Mouse (Mus musculus) heart, adult 9 months (tissue): Measurements from ENCODE around the gene Vmn1r1.

Experiments
- DNase-seq, 2 experiments: peaks; one replicate each; pipeline ENCODE4 v3.0.0; 2022; ENCODE audit warnings: low spot score in 2 of 2

Vmn1r1 gene

GRCm38 (mm10) chr1:182137204-182138125, 26.8 kb downstream of the Vmn1r1 start:
- no peak for DNase-seq

- DNase-seq, result no peak
Measured at GRCm38 (mm10) chr1:182130830-182131229, 33.5 kb downstream of the Vmn1r1 start.

- DNase-seq, result peak; percentile 83 to 85
Measured at GRCm38 (mm10) chr1:182124924-182125368, 39.3 kb downstream of the Vmn1r1 start.

DNA sequence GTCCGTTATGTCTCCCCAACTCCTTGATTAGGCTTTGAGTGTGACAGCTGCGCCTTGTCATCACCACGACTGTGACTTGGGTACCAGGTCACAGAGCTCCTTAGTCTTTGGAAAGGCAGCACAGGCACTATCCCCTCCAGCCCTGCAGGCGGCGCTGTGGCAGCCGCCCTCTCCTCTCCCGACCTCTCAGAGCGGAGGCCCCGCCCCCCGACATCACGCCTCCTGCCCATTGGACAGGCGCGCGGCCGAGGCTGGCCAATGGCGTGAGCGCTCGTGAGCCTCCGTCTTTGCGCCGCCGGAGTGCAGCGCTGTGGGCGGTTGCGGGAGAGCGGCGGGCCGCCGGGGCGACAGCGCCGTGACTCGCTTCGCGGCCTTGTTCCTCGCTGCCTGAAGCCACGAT, 39.8 kb downstream of the Vmn1r1 start, which contains the start of gene Srp9:
TSS of gene Srp9 (plus strand) at position 232 of the 400 bp plus-strand sequence.
- peak; percentile 94 to 96 for DNase-seq

- no peak for DNase-seq
Measured at GRCm38 (mm10) chr1:182122413-182122812, 41.9 kb downstream of the Vmn1r1 start.

DNA sequence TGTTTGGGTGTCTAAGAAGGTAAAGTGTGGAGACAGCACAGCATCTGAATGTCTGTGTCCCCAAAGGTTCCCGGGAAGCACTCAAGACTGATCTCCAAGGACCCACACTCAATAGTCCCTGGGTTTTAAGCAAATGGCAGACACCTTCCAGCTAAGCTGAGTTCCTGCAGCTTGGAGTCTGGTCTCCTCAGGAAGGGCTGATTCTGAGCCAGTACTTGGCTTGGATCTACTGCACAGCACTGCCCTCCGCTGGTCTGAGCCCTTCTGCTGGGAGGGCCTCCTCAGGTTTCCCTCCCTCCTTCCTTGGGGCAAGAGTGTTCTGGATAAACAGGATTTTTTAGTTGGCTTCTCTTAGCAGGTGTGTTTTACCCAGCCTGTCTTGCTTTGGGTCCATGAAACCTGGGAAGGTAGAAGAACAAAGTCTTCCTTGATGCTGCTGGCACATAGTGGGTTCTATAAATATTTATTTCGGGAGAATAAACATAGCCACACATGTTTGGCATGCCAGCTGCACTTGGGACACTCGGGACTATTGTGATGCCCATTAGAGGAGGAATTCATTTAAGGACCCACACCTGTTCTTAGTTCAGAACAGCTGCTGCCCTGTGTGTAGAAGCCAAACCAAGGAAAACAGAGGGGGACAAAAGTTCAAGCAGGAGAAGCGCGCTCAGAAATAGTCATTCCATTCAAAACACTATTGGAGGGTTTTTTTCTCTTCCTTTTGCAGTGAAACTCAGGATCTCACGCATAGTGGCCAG, 48.5 kb downstream of the Vmn1r1 start:
- DNase-seq, result no peak

- DNase-seq, result no peak
Measured at GRCm38 (mm10) chr1:182115197-182115596, 49.1 kb downstream of the Vmn1r1 start.

DNA sequence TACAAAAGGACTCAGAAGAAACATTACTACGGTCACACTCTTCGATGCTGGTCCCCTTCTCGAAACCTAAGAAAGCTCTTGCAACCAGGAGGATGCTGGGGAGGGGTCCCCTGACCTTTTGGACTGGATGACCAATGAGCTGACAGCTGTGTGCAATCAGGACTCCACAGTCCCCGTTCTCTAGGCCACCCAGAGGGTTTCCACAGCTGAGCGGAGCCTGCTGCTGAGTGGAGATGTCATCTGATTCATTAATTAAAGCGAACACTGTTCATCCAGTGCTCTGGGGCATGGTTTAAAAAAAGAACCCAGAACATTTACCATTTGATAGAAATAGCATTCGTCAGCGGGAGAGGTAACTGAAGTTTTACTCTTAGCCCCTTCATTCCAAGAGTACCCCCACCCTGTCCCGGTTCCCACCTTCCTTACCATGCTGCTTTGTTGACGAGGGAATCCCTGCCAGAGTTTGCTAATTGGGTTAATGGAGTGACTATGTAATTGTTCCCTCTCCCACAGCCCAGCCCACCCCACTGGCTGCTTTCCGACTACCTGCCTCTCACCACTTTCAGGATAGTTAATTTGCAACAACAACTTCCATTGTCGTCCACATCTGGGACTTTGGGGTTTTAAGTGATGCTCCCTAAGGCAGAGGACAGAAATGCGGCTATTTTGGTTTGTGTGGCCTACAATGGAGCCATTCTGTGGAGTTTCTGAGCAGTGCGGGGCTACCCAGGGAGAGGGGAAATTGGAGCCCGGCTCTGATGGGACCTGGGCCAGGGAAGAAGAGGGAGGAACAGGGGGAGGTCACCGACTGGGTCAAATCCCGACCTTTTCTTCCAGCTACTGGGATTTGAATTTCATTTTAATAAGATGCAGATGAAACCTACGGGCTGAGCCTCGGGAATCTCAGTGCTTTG, 50.4 kb downstream of the Vmn1r1 start:
- DNase-seq, result no peak

DNA sequence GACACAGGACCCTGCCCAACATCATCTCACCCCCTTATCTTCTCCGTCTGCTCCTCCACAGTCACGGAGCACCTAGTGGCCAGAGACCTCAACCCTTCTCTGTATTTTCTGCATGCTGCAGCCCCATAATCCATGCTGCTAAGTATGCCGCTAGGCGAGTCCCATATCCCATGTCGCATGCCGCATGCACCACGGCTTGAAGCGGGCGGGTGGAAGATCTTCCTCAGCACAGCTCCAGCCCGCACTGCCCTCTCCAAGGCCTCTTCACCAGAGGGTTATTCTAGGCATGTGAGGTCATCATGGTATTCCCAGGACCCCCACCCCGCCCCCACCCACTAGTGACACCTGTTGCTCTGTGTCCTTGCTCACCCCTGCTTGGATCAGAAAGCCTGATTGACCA, 51.2 kb downstream of the Vmn1r1 start:
- DNase-seq, result no peak

GRCm38 (mm10) chr1:182112385-182112784, 51.9 kb downstream of the Vmn1r1 start:
- DNase-seq, result no peak

DNA sequence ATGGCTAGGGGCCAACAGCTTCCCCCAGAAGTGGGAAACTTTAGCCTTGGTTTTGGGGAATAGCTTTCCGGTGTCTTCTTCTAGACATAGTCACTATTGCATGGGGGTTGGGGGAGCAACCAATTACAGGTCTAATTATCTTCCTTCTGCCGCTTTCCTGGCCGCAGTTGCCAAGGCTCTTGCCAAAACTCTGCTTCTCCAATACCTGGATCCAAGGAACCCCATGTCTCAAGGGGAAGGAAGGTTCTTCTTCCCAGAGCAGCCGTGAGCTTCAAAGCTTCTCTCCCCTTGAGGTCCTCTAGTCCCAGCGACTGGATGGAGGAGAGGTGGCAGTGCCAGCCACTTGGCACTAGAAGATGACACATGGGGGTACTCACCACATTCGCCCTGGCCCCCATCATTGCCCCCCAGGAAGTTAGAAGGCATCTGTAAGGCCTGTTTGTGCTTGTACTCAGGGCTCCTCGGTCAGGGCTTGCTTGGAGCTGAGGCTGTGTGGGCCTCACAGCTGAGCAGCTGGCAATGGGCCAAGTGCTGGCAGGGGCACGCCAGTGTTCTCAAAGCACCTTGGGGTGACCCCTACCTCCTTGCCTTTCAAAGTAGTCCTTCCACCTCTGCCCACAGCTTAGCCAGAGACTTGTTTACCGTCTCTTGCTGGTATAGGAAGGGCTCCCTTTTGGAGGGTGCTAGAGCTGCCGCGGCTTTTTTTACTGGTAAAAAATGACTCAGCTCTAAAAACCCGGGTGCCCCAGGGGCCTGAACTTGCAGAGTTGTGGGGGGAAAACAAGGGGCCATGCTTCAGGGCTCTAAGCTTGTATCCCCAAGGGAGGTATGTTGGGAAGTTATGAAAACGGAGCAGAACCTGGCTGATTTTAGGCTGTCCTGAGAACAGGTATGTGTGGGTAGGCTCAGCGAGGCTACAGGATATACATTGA, 52.6 kb downstream of the Vmn1r1 start:
- no peak for DNase-seq

GRCm38 (mm10) chr1:182110708-182111385, 53.4 kb downstream of the Vmn1r1 start:
- peak; percentile 51 to 62 for DNase-seq

- no peak for DNase-seq
Measured at GRCm38 (mm10) chr1:182110185-182110584, 54.1 kb downstream of the Vmn1r1 start.

- DNase-seq, result peak; percentile 62 to 72
Measured at GRCm38 (mm10) chr1:182108397-182109099, 55.7 kb downstream of the Vmn1r1 start.

- DNase-seq, result peak; percentile 29 to 43
Measured at GRCm38 (mm10) chr1:182107251-182107650, 57.0 kb downstream of the Vmn1r1 start.

- no peak for DNase-seq
Measured at GRCm38 (mm10) chr1:182105023-182105422, 59.3 kb downstream of the Vmn1r1 start.
